Mouse (Mus musculus): ENCODE data around the gene Rbfox3.

- TF ChIP-seq CTCF (IDR thresholded peaks at IDR 0.05; ENCODE audit: borderline replicate concordance, insufficient read depth, low read depth, low read length) = no peak
- TF ChIP-seq POLR2A (IDR thresholded peaks at IDR 0.05; ENCODE audit: borderline replicate concordance, insufficient read depth, low read length) = no peak
Measured at GRCm38 (mm10) chr11:118548242-118548641, 363.2 kb downstream of the Rbfox3 start.
